Mouse (Mus musculus): ENCODE results near the gene Gng2.

The Gng2 gene

DNA sequence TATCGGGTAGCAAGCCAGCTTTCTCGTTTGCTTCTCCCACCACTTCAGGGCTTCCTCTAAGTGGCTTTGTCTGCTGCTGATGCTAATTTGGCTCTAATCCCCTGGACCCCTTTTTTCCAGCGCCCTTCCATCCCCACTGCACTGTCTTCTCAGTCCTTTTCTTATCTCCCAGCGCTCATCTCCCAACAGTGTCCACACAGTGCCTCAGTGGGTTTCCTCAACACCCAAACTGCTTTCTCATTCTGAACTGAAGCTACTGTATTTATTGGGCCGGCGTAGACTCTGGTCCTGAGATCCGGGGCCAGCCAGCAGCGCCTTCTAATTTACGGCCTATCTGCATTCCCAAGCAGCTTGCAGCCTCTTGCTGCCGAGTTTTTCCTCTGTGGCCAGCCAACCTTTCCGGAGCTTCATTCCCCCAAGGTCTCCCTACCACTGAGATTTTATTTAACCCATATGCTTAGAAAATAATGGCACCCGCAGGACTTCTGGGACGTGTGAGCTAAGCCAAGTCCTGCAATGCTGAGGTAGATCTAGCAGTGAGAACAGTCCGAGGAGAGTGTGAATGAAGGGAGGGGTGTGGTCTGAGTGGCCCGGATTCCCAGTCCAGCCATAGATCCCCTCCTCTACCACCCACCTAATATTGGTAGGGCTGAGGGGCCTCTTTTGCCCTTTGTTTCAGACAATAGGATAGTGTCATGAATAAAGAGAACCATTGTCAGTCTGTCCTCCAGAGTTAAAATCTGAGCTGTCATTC lies at the start of gene Gng2:
Gene Gng2 (minus strand): TSS at position 357 of the 754 bp plus-strand sequence.
- DNase-seq (ENCODE audit: low read depth, low spot score), result no peak

DNA sequence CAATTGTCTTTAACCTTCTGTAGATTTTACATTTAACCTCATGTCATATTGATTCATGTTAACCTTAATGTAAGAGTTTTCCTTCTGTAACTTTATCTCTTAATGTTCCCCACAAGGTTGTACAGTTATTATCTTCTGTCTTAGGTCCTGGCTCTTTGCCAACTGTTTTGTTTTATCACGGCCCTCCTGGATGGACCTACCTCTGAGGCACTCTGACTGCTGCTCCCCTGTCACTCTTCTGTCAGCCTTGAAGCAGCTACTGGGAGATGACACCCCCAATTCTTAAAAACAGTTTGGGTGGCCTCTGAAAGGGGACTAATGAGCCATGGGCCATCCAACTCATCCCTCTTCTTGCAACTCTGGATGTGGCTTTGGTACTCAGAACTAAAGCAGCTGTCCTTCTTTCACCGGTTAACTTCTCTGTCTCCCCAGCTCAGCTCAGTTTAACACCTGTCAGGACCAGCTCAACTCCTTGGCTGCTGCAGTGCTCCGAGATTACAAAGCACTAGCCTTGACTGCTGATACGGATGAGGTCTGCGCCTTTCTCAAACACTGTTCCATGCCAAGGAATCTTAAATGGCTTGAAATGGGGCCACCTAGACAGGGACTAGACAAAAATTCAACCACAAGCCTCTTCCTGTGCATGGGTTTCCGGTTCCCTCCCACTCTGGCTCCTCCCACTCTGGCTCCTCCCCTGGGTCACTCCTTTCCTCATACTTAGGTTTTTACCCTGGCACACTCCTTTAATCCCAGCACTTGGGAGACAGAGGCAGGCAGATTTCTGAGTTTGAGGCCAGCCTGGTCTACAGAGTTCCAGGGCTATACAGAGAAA lies 47.7 kb upstream of the Gng2 start:
- no peak for DNase-seq (ENCODE audit: low read depth, low spot score)

DNA sequence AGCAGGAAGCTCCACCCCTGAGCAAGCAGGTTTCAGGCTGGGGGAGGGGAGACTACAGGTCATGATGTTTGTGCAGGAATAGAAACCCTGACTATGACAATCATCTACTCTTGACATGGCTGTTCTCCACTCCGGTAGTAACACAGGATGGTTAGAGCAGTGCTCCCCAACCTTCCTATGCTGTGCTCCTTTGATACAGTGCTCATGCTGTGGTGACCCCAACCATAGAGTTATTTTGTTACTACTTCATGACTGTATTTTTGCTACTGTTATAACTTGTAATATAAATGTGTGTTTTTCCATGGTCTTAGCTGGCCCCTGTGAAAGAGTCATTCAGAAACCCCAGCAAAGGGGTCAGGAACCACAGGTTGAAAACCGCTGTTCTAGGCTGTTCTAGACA lies 46.5 kb upstream of the Gng2 start:
- no peak for DNase-seq (ENCODE audit: low read depth, low spot score)

DNA sequence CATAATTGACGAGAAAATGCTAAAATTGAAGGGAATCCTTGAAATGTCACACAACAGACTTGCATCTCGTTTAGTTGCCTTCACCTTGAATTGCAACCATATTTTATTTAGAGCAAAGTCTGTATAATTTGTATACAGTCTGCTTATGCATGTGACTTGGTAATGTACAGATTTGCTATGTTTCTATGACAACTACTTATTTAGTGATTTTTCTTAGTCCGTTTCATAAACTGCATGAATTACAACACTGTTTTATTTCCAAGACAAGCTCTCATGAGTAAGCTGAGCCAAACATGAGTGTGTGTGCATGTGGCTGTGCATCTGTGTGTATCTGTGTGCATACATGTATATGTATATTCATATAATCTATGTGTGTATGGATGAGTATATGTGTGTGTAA lies 42.1 kb upstream of the Gng2 start:
- DNase-seq (ENCODE audit: low read depth, low spot score), result no peak

DNA sequence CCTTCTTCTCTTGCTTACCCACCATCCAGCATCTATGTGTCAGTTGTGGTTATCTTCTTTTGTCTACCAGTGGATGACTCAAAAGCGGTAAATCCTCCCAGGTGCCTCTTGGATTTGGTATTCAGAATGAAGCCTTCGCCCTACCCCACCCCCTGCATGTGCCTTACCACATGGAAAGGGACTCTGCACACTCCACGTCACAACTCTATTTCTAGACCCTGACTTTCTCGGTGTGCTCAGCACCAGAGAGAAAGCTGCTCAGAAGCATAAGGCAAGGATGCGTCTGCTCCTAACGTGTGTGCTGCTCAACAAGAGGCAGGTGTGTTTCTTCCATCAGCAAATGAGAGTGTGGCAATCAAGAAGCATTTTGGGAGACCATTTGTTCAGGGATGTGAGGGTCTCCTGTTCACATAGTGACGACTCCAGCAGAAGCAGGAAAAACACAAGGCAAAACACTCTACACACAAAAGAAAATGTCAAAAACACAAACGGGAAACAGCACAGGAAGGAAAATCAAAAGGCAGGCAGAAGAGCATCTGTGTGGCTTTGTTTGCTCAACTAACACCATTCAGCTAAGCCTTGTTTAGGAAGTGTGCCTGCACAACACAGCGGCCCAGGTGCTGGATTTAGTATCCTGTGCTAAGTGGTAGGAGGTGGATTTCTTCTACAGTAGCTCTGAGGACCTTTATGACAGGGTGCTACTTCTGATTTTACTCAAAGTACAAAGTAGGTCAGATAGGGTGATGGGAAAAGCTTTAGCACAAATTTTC lies 35.3 kb upstream of the Gng2 start:
- no peak for DNase-seq (ENCODE audit: low read depth, low spot score)

DNA sequence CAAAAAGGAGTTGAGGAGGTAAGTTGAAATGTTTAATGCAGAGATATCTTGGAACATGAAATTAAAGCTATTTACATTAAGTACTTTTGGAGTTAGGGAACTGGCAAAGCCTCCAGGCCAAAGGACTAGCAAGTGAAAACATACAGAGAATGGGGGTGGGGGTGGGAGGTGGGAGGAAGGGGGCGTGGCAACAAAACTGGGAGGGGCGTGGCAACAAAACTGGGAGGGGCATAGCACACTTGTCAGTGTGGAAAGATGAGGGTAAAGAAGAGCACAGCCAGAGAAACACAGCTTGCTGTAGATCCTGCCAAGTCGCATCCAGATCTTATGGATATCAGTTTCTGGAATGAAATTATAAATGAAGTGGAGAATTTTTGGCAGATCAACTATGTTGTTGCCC lies 30.0 kb upstream of the Gng2 start:
- no peak for DNase-seq (ENCODE audit: low read depth, low spot score)

DNA sequence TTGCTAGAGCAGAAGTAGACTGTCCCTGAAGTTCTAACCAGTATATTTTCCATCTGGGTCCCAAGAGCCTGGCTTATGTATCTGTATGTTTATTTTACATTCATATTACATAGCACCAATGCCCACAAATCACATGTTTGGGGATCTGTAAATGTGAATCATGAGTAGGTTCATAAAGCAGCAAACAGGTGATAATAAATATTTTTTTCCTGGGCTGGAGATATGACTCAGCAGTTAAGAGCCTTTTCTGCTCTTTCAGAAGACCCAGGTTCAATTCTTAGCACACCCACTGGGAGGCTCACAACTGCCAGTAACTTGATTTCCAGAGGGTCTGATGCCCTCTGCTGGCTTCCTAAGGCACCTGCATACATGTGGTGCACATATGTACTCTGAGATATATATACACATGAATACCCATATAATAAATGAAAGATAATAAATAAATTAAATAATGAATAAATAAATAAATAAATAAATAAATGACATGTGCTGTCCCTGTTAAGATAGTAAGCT lies 27.4 kb upstream of the Gng2 start:
- no peak for DNase-seq (ENCODE audit: low read depth, low spot score)

DNA sequence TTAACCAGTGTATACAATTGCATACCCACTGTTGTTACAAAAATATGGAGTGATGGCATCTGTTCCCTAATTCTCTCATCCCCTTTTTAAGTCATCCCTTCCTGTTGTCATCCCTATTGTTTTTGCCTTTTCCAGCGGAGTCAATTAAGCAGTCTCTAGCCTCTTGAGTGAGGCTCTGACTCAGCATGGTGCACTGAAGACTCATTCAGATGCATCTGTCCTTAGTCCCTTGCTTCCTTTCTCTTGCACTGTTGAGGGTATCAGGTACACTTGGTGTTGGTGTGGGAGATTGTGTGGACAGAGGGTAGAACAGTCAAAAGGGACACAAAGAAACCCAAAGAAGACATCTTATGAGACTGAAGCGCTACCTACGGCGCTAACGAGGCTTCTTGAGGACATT lies 19.4 kb upstream of the Gng2 start:
- DNase-seq (ENCODE audit: low read depth, low spot score), result no peak

DNA sequence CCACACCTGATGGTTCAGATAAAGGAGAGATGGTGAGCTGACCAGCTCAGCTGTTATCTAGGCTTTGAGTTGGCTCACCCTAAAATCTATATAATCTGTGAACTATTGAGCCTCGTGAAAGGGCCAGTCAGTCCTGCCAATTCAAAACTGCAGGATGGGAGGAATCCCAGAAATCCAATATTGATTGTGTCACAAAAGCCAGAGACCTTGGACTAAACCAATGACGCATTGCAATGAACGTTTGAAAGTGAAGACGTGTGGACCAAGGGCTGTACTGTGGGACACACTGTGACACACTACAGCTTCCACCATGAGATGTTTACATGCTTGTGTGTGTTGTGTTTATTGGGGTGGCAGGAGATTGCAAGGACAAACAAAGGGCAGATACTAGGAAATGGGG lies 18.5 kb upstream of the Gng2 start:
- DNase-seq (ENCODE audit: low read depth, low spot score), result no peak

DNA sequence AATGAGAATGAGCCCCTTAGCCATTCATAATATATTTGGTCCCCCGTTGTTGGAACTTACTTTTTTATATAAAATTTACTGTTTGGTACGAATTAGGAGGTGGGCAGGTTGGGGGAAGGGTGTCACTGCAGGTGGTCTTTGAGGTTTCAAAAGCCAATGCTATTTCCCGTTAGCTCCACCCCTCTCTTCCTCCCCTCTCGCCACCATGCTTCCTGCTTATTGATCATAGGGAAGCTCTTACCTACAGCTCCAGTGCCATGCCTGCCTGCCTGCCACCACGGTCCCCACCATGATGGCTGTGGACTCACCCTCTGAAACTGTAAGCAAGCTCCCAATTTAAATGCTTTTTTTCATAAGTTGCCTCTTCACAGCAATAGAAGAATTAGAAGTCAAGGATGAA lies 16.6 kb upstream of the Gng2 start:
- no peak for DNase-seq (ENCODE audit: low read depth, low spot score)

DNA sequence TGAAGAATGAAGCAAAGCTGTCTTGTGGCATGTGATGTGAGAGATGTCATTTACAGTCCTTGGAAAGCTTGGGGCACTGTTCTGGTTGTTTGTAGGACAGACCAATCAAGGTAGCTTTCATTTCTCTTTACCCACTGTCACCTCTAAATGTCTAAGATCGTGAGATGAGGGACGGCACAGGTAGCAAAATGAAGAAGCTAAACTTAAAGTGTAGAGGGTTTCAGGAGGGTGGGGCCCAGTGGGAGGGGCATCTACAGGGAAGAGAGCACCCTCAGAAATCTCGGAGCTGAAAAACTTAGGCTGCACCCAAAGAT lies 16.1 kb upstream of the Gng2 start:
- DNase-seq (ENCODE audit: low read depth, low spot score), result no peak

DNA sequence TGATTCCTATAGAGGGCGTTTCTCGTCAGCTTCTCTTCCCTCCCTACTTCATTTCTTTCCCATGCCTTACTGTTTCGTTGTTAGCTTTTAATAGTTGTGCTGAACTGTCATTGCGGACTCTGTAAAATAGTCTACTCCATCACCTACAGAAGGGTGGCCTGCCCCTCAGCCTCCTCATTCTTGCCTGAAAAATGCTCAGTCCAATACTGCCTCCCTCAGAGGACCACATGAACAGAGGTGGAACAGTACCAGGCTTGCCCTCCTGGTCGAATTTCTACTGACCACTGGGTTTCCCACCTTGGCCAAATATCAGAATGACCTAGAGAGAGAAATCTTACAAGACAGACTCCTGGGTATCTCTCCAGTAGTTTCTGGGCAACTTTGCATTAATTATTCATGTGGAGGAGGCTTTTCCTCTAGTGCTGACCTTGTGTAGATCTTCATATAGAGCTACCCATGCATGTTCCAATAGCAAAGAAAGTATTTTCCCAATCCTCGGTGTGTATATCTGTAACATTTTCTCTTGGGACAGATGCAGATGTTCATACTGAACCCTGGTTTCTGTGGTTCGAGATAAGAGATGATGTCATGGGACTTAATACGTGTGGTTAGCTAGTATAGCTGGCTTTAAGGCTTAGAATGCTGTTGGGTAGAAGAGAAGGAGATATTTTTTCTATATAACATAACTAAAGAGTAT lies 15.6 kb upstream of the Gng2 start:
- no peak for DNase-seq (ENCODE audit: low read depth, low spot score)

DNA sequence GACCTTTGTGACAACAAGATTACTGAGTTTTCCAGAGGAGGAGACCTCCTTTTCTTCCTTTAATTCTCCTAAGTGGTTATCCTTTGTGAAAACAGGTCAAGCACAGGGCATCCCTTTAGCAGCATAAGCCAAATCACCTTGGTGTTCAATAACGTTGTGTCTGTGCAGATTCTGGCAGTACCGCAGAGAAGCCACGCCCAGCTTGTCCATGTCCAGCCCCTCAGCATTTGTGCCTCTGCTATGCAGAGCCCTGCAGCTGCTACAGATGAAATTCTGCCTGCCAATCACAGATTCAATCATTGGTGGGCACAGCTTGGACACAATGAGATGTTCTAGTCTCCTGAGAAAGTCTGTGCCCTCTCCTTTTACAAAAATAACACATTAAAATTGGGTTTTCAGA lies 14.4 kb upstream of the Gng2 start:
- DNase-seq (ENCODE audit: low read depth, low spot score), result no peak

DNA sequence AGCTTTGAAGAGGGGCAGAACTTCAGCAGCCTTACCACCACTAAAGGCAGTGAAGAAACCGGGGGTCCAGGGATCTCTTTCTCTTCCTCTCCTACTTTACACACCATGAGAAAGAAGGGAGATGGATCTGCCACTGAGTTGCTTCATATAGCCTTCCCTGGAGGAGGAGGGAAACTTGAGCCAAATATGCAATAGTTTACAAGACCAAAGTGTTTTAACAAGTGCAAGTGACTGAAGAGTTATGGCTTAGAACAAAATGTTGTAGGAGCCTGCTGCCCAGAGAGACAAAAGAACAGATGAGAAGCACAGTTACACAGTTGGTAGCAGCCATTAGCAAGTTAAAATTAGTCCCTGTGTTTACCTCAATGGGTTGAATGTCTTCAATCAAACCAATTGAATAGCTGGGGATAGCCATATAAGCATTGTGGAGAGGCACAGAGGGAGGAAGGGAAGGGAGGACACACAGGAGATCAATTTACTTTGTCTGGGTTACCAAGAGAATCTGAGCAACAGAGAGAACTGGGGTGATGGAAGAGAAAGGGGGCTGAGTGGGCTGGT lies 13.1 kb upstream of the Gng2 start:
- no peak for DNase-seq (ENCODE audit: low read depth, low spot score)

DNA sequence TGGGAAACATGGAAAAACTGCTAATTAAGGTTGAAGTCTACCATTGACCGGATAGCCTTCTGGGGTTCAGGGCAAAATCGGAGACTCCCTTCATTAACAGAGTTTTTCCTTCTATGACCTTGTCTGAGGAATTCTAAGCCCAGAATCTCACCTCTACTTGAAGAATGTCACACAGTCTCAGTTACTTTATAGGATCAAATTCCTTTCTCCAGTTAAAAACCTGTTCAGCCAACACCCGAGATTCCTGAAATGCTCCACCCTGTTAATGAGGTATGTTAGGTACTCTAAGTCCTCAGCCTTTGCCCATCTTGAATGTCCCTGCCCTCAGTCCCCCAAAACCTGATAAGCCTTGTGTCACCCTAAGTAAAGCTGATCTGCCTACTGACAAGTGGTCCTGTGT lies 11.0 kb upstream of the Gng2 start:
- no peak for DNase-seq (ENCODE audit: low read depth, low spot score)

DNA sequence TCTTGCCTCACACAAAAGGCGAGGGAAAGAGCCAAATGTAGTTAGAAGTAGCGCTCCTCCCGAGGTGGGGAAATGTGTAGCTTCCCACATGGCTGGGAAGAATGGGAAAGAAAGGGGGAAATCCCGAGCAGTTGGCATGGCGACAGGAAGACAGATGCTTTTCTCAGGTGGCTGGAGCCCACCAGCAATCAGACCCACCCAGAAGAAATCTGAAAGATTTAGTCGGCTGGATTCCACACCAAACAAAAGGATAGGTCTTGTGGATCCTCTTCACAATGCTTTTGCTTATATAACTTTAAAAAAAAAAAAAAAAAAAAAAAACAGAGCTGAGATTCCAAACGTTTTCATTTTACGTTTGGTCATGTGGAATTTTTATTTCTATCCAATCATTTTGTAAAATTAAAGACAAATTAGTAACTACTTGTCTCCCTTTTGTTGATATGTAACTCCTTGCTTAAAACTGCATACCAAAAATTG lies 10.0 kb upstream of the Gng2 start:
- DNase-seq (ENCODE audit: low read depth, low spot score), result no peak

DNA sequence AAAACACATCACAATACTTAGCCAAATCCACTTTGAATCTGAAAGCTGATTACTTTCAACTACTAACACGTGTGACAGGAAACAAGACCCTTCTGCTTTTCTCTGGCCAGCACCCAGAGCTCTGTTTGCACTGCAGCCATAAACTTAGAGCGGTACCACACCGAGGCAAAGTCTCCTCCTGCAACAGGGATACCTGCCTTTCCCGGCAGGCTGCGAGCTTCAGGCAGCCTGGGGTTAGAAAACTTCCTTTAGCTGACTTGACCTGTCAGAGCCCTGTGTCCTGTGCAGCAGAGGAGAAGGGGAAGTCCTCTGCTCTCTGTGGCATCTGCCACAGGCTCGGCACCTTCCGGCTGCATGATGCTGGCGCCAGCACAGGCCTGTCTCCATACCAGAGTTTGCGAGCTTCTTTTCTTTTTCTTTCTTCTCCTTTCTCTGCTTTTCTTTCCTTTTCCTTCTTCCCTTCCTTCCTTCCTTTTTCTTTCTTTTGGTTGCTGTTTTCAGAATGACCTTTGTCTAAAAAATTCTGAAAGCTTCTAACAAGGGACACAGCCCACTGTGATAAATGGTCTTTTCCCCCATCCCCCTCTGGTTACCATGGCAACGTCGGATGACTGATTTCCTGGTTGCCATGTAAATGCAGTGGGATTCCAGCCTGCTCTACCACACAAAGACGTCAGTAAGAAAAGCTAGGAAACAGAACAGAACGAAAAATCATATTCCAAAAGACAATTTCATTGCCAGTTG lies 9.4 kb upstream of the Gng2 start:
- DNase-seq (ENCODE audit: low read depth, low spot score), result peak; percentile 97

DNA sequence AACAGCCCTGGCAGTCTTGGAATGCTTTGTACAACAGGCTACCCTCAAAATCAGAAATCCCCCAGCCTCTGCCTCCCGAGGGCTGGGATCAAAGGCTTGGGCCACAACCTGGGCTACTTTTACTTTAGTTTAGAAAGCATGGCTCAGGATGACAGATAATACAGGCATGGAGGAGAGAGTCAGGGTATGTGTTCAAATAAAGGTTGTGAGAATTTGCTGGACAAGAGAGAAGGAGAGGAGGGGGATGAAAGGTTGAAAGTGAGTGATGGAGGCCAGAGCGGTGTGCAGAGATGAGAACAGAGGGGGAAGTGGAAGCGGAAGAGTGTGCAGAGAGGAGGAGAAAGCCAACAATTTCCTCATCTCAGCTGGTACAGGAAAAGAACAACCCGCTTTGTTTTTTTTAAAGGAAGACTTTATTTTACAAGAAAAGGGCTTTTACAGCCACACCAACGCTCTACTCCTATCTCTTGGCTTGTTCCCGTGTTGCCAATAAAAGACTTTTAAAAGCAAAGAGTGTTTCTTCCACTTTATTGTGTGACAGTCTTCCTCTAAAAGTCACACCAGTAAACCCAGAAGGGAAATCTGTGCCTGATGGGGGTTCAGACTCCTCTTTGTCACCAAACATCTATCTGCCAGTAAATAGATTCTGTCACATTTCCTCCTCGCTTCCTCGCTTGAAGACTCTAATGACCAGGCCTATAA lies 8.6 kb upstream of the Gng2 start:
- no peak for DNase-seq (ENCODE audit: low read depth, low spot score)

DNA sequence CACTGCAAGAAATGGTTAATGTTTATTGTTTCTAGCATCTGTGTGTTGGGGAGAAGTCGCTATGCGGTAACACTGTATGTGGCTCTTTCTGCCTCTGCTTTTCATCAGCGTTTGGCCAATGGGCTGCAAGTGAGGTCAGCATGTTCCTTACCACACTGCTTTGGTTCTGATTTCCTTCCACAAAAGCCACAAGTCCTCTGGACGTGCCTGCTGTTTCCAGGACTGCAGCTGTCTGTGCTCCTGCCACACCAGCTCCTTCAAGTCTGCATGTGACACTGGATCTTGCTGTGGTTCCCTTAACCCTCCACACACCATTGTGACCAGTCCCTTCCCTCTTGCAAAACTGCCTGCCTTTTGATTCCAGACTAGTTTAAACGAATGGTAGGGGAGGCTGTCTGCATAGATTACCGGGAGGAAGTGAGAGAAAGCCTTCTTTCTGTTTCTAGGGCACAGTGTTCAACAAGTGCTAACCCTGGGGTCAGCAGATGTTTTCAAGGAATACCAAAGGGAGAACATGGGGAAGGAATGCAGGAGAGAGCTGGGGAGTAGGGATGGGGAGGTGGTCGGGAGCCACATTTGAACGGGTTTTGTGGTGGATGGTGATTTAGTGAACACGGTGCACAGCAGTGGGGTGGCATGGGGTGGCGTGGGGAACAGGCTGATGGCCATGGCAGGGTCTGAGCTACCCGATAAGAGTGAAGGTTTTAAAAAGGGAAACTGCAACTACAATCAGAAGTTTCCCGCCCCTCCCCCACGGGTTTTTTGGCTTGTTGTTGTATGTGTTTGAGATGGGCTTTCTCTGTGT lies 7.9 kb upstream of the Gng2 start:
- peak; percentile 56 for DNase-seq (ENCODE audit: low read depth, low spot score)
